ENCODE assay signal across 15 mouse cellular contexts in the genomic region with DNA sequence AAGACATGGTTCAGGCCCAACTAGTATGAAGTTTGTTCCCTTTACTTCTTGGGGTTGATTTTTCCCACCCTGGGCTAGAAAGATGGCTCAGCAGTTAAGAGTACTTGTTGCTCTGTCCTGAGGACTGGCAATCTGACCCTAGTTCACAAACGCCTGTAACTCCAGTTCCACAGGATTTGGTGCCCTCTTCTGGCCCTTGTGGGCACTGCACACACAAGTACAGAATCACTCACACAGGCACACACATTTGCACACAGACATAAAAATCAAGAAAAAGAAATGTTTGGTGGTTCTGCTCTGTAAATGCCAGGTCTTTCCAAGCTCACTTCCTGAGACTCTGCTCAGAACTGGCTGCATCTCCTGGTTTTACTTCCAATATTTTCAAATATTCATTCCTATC.
DNase-seq lines count a peak whose midpoint lies in the region; ATAC-seq and TF ChIP-seq lines count a peak whose summit lies in the region.
"Had no signal": no experiment of that assay in that cellular context is flagged by ENCODE, and none has a peak within 500 bp of the region (broad histone marks: within the 10 kb centered on the region; RNA-seq: fewer than 3 reads in every experiment).

No protein-coding gene starts in this region.

- dilution Hi-C loops in CH12.LX (cut with MboI; ENCODE audit: extremely low pct_ligation_motif_present, extremely low pct_unique_long_range_greater_than_20kb, low sequenced_read_pairs): no loop called here

- H3K4me2 ChIP-seq in kidney, postnatal 0 days (ENCODE audit: low read length): no peak overlapping the region
- H3K4me2 ChIP-seq in CH12.LX (ENCODE audit: insufficient read depth, low read depth, poor library complexity, severe bottlenecking): no peak overlapping the region
- H3K4me2 ChIP-seq: limb, embryonic 15.5 days; midbrain, embryonic 12.5 days had no signal

- DNase-seq in kidney, postnatal 0 days (ENCODE audit: low spot score): no peak
- DNase-seq in kidney, postnatal 10 days: no peak
- DNase-seq in 3T3-L1 (ENCODE audit: low read depth, low spot score) (peak; percentile 38), CH12.LX (ENCODE audit: extremely low read depth) (no peak)
- no peak for DNase-seq in cerebellum, postnatal 10 days
- no peak for DNase-seq in kidney, adult 8-10 months
- DNase-seq: cerebellum, postnatal 14 days; heart, postnatal 4 days; lung, postnatal 36 days; right cerebral cortex, postnatal 25 days had no signal

- no peak overlapping the region for H3K9ac ChIP-seq in kidney, postnatal 0 days (ENCODE audit: low read depth, low read length)
- no peak overlapping the region for H3K9ac ChIP-seq in CH12.LX (ENCODE audit: insufficient read depth, low read depth)
- H3K9ac ChIP-seq: limb, embryonic 15.5 days; midbrain, embryonic 12.5 days had no signal

- WGBS in kidney, postnatal 0 days: 95% methylated on average over 1 of the region's 1 CpGs

- TF ChIP-seq RAD21 in CH12.LX (IDR thresholded peaks at IDR 0.05; ENCODE audit: low read depth, low read length): no peak; the same call in none of the 2 replicates

- peaks cover 12% of the 10 kb centered on the region; the same call in 1 of the 2 replicates for H3K4me1 ChIP-seq in kidney, postnatal 0 days (replicated peaks; ENCODE audit: insufficient read depth, low read length)
- peaks cover 2 to 13% of the 10 kb centered on the region in 2 experiments; a peak in 2 of 4 replicates for H3K4me1 ChIP-seq in CH12.LX (ENCODE audit: control insufficient read depth in 1 of 2, insufficient read depth in 2 of 2)
- peaks cover 12% of the 10 kb centered on the region for H3K4me1 ChIP-seq in bone marrow macrophage, adult 2 months (ENCODE audit: control insufficient read depth, insufficient read depth, low read length)

- no peaks in the 10 kb centered on the region for H3K27me3 ChIP-seq in kidney, postnatal 0 days (ENCODE audit: insufficient read depth, low read length)
- H3K27me3 ChIP-seq in CH12.LX (replicated peaks): no peaks in the 10 kb centered on the region
- H3K27me3 ChIP-seq: limb, embryonic 15.5 days had no signal

- H3K36me3 ChIP-seq in kidney, postnatal 0 days (ENCODE audit: insufficient read depth, low read length): no peaks in the 10 kb centered on the region
- H3K36me3 ChIP-seq in CH12.LX (replicated peaks in 1 of 2; ENCODE audit: control insufficient read depth in 1 of 2, insufficient read depth in 1 of 2, low read length in 1 of 2): no peaks in the 10 kb centered on the region
- H3K36me3 ChIP-seq: forebrain, embryonic 10.5 days; heart, embryonic 10.5 days; limb, embryonic 15.5 days; midbrain, embryonic 12.5 days had no signal

- H3K79me2 ChIP-seq in CH12.LX (replicated peaks; ENCODE audit: control insufficient read depth, extremely low read depth, insufficient read depth, poor library complexity, severe bottlenecking): no peaks in the 10 kb centered on the region

- TF ChIP-seq EP300 in CH12.LX (IDR thresholded peaks at IDR 0.05; ENCODE audit: low read length): no peak

- peak; percentile 50 for TF ChIP-seq CTCF in kidney, postnatal 0 days (IDR thresholded peaks at IDR 0.05; ENCODE audit: low read depth)
- TF ChIP-seq CTCF in CH12.LX (conservative IDR thresholded peaks at IDR 0.05 in 1 of 2, IDR thresholded peaks at IDR 0.05 in 1 of 2; ENCODE audit: low read depth in 2 of 2, low read length in 2 of 2): no peak
- peak; percentile 25; the same call in 1 of the 2 replicates for TF ChIP-seq CTCF in bone marrow macrophage, adult 2 months (IDR thresholded peaks at IDR 0.05; ENCODE audit: low read depth, low read length)

- no peak for ATAC-seq in kidney, postnatal 0 days (replicated peaks; ENCODE audit: low FRiP score, low read depth)

- no peak for TF ChIP-seq POLR2A in CH12.LX (IDR thresholded peaks at IDR 0.05; ENCODE audit: low read depth, low read length)
- TF ChIP-seq POLR2A in bone marrow macrophage, adult 2 months (IDR thresholded peaks at IDR 0.05; ENCODE audit: borderline replicate concordance, low read depth, low read length): no peak

- in situ Hi-C loops in CH12.LX (cut with MboI; ENCODE audit: low pct_ligation_motif_present, low pct_unique_long_range_greater_than_20kb, low sequenced_read_pairs): no loop called here

- H3K9me3 ChIP-seq in kidney, postnatal 0 days (replicated peaks; ENCODE audit: low read length): no peaks in the 10 kb centered on the region
- peaks cover 12% of the 10 kb centered on the region for H3K9me3 ChIP-seq in CH12.LX (replicated peaks; ENCODE audit: low read length)
- H3K9me3 ChIP-seq: limb, embryonic 15.5 days had no signal

- H3K4me3 ChIP-seq in kidney, postnatal 0 days (replicated peaks; ENCODE audit: low read depth, low read length): no peak overlapping the region
- no peak overlapping the region for H3K4me3 ChIP-seq in CH12.LX (replicated peaks in 1 of 3; ENCODE audit: low read depth in 2 of 3, low read length in 2 of 3, poor library complexity in 1 of 3)
- no peak overlapping the region for H3K4me3 ChIP-seq in bone marrow macrophage, adult 2 months (ENCODE audit: insufficient read depth, low read length)
- H3K4me3 ChIP-seq: forebrain, embryonic 10.5 days; heart, embryonic 10.5 days; limb, embryonic 15.5 days; midbrain, embryonic 12.5 days had no signal

- no peak overlapping the region for H3K27ac ChIP-seq in kidney, postnatal 0 days
- no peak overlapping the region for H3K27ac ChIP-seq in CH12.LX (ENCODE audit: insufficient read depth, low read depth)
- no peak overlapping the region for H3K27ac ChIP-seq in bone marrow macrophage, adult 2 months (ENCODE audit: insufficient read depth, low read depth, low read length)
- H3K27ac ChIP-seq: heart, embryonic 10.5 days; limb, embryonic 15.5 days; midbrain, embryonic 12.5 days had no signal

TF ChIP-seq in CH12.LX, 34 proteins besides CTCF, POLR2A, EP300 and RAD21:
- TF ChIP-seq GABPA (IDR thresholded peaks at IDR 0.05; ENCODE audit: insufficient replicate concordance, low read depth, low read length) (no peak), NELFE (IDR thresholded peaks at IDR 0.05; ENCODE audit: low read depth, low read length) (no peak), MAX (IDR thresholded peaks at IDR 0.05; ENCODE audit: low read length) (no peak), UBTF (IDR thresholded peaks at IDR 0.05; ENCODE audit: low read depth, low read length) (no peak), SIN3A (IDR thresholded peaks at IDR 0.05; ENCODE audit: low read length) (no peak), SMC3 (IDR thresholded peaks at IDR 0.05; ENCODE audit: low read depth, low read length) (0 out of 2 replicates have a peak, but pooled peaks have one; percentile 9)
TF ChIP-seq in CH12.LX: peak in this region for 1.

Comparison
In these comparisons a context has a peak if more than half of its experiments do, and no peak if none do; other contexts are left out.
1. CTCF ChIP-seq: peak in kidney, postnatal 0 days (single experiment) and bone marrow macrophage, adult 2 months (single experiment); none in CH12.LX (0 of 2).